Mouse (Mus musculus) 416B (cell line): Measurements from ENCODE around the gene Cbx1.
"Not testable (repeated sequence)": the region's sequence is repeated elsewhere in the genome, so short reads cannot be mapped to it uniquely, and the experiment has no call there.

Experiments used
- DNase-seq: peaks from one replicate; pipeline ENCODE4 v3.0.0; 2011; ENCODE audit warnings: low read depth

Cbx1 gene

DNA sequence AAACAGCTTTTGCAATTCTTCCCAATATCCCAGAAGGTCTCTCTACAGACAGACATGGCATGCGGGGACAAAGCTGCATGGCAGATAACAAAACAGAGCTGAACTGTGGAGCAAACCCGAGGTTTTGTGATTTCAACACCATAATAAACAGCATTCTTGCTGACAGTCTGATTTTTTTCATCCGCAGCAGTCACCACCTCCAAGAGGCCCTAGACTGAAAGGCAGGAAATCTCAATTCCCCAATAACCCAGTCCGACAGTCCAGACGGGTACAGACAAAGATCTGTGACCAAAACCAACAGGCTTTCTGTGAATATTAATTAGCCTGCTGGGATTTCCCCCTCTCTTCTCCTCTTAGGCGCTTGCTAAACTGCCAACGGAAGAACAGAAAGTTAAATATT is 13.3 kb upstream of the Cbx1 start:
- DNase-seq, result no peak

DNA sequence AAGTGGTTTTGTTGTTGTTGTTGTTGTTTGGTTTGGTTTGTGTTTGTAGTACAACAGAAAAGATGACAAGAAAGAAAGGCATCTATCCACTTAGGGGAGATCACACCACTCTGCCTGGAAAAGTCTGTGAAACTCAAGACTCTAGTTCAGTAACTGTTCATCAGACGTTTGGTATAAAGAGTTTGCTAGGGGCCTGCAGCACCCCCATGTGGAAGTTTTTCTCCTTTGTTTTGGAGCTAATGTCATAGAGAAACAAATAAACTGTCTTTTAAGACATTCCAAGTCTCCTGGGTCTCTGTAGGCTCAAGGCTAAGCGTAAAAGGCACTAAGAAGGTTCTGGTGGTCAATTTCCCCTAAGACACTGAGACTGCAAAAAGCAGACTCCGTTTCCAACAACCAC is 12.9 kb upstream of the Cbx1 start:
- DNase-seq, result peak; percentile 45

DNA sequence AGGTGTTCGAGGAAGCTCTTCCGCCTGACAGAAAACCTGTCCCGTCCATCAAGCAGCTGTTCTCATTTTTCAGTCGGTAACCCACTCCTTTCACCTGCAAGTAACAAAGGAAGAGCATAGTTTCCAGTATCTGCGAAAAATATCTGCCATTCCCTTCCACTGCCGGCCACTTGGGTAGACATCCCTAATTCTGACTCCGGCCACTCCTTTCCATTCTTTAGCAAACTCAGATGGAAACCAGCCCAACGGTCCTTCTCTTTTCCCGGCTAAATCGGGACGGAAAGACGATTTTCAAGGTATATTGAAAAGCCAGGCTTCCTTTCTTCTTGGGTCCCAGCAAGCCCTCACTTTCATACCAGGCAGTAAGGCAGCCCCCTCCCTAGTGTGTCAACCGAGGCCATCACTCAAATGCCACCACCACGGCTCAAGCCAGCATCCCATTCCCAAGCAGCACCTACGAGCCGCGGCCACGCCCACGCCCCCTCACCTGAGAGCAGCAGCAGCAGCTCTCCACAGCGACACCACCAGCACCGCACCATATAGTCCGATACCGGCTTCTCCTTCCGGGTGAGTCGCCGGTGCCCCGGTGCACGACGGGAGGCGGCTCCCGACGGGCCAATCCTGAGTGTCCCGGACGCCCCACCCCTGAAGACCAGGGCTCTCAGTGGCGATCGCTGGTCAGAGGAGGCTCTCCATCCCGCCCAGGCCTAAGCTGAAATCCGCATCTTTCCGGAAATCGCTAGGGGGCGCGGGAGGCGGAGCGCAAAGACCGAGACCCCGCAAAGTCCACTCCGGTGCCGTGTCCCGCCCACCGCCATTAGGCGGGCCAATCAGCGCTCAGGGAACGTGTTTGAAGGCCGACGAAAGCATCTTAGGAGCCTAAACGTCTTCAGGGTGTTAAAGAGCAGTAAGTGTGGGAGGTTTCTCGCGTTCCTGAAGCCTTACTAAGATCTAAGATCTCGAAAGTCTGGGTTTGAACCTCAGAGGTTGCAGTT is 11.7 kb upstream of the Cbx1 start, which contains the start of gene Snx11:
Snx11 (minus strand) TSS at position 592 of the 995 bp plus-strand sequence.
- peak; percentile 99 for DNase-seq

GRCm38 (mm10) chr11:96778061-96778627 is 10.8 kb upstream of the Cbx1 start:
- not testable (repeated sequence) for DNase-seq

GRCm38 (mm10) chr11:96780306-96780705 is 8.6 kb upstream of the Cbx1 start:
- no peak for DNase-seq

GRCm38 (mm10) chr11:96781425-96781824 is 7.5 kb upstream of the Cbx1 start:
- DNase-seq, result peak; percentile 64

GRCm38 (mm10) chr11:96784847-96785246 is 4.1 kb upstream of the Cbx1 start:
- DNase-seq, result peak; percentile 81

- DNase-seq, result no peak
Observed at GRCm38 (mm10) chr11:96786731-96787450, 2.0 kb upstream of the Cbx1 start.

- peak; percentile 61 for DNase-seq
Observed at GRCm38 (mm10) chr11:96789990-96790389, 1.1 kb downstream of the Cbx1 start.

GRCm38 (mm10) chr11:96790681-96791080 is 1.8 kb downstream of the Cbx1 start:
- no peak for DNase-seq

DNA sequence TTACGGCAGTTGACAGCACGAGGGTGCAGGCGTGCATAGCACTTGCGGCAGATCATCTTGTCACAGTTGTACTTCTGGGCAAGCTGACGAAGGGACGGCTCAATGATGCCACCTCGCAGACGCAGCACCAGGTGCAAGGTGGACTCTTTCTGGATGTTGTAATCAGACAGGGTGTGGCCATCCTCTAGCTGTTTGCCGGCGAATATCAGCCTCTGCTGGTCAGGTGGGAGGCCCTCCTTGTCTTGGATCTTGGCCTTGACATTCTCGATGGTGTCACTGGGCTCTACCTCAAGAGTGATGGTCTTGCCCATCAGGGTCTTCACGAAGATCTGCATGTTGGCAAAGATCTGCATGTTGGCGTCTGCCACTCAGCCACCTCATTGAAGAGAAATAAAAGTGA is 6.6 kb downstream of the Cbx1 start:
- DNase-seq, result no peak

DNA sequence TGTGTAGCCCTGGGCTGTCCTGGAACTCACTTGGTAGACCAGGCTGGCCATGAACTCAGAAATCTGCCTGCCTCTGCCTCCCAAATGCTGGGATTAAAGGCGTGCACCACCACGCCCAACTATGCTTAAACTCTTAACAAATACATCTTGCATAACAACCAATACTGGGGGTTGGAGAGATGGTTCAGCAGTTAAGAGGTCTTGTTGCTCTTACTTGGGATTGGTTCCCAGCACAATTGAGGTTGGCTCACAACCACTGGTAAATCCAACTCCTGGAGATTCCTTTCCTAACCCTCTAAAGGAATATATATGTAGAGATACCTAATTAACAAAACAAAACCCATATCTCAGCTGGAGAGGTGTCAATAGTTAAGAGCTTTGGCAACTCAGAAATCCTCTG is 7.2 kb downstream of the Cbx1 start:
- DNase-seq, result no peak

DNA sequence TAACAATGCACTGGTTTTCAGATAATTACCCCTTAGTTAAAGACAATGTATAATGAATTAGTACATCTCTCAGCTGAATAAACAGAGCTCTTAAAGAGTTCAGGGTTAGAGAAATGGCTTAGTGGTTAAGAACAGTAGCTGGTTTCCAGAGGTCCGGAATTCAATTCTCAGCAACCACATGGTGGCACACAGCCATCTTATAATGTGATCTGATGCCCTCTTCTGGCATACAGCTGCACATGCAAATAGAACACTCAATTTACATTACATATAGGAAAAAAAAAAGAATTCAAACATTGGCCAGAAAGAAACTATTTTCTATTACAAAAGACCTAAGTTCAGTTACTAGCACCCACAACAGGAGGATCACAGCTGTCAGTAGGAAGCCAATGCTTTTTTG is 7.7 kb downstream of the Cbx1 start:
- DNase-seq, result peak; percentile 78

GRCm38 (mm10) chr11:96799511-96799910 is 10.6 kb downstream of the Cbx1 start:
- no peak for DNase-seq

DNA sequence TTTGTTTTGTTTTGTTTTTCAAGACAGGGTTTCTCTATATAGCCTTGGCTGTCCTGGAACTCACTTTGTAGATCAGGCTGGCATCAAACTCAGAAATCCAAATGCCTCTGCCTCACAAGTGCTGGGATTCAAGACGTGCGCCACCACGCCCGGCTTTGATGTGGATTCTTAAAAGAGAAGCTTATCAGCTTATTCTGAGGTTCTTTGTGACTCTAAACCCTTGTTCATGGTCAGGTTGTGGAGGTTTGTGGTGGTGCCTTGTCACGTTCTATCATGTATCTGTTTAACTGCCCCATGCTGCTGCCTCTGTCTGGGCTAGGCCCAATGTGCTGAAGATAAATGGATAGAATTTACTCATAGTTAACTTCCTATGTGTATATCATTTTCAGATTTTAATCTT is 16.7 kb downstream of the Cbx1 start:
- no peak for DNase-seq

DNA sequence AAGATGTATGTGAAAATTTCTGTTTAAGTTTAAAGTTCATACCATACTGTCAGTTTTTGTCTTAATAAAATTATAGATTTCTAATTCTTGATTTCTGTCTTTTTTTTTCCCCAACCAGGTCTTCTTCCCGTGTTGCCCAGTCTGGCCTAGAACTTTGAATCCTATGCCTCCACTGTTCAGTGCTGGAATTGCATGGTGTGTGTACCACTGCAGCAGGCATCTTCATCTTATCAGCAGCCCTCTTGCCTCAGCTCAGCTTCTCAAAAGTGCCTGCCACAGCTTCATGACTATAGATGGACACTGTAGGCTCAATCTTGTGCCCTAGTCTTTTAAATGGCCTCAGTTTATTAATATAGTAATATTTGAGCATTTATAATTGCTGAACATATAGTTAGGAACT is 19.1 kb downstream of the Cbx1 start:
- peak; percentile 29 for DNase-seq

DNA sequence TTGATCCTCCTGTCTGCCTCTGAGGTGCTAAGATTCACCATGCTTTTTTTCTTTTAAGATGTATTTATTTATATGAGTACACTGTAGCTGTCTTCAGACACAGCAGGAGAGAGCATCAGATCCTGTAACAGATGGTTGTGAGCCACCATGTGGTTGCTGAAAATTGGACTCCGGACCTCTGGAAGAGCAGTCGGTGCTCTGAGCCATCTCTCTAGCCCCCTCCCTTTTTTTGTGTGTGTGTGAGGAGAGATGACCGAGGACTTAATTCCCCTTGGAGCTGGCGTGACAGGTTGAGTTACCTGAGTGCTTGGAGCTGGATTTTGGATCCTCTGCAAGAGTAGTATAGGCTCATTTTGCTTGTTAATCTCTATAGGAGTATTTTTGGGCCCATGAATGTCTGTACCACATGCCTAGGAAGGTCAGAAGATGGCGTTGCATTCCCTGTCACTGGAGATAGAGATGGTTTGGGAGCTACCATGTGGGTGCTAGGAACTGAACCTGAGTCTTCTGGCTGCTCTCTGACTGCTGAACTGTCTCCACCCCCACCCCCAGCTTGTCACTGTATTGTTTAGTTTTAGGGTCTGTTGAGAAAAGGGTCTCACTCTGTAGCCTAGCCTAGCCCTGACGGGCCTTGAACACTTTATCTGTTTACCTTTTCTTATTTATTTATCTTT is 20.8 kb downstream of the Cbx1 start:
- DNase-seq, result no peak

- DNase-seq, result not testable (repeated sequence)
Observed at GRCm38 (mm10) chr11:96811188-96811587, 22.3 kb downstream of the Cbx1 start.

DNA sequence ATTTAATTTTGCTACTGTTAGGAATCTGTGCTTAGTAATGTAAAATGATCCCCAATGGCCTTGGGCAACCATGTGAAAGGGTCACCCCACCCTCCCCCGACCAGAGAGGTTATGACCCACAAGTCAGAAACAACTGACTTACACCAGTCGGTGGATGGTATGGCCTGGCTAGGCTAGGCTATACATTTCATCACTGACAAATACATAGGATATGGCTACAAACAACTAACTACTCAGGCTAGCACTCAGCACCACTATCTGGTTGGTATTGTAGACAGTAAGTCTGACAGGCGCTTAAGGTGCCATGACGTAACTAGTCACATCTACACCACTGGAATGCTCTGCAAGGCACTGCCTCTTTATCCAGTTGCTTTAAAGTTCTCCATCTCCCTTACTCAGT is 24.5 kb downstream of the Cbx1 start:
- no peak for DNase-seq

DNA sequence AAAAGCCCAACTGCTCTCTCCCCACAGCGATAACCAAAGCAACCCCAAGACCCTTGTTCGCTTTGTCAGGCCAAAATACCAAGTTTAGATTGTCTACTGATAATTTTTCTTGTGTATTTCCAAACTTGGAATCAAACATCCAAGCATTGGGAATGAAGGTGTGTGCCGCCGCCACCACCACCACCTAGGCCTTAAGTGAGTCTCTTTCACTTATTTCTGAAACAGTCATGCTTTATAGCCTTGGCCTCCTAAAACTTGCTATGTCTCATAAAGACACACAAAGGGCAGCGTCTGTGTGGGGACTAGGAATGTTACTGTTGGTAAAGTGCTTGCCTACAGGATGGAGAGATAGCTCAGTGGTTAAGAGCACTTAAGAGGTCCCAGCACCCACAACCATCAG is 25.0 kb downstream of the Cbx1 start:
- no peak for DNase-seq

DNA sequence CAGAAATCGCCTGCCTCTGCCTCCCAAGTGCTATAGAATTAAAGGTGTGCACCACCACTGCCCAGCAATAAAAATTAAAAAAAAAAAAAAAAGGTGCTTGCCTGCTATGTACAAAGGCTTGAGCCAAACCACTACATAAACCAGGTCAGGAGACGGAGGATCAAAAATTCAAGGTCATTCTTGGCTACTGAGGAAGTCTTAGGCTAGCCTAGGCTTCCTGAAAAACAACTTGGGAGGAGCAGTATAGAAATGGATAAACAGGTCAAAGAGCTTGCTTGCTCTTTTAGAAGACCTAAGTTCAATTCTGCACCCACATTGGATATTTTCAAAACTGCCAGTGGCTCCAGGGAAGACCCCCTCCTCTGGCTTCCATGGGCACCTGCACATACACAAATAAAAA is 25.5 kb downstream of the Cbx1 start:
- peak; percentile 64 for DNase-seq

DNA sequence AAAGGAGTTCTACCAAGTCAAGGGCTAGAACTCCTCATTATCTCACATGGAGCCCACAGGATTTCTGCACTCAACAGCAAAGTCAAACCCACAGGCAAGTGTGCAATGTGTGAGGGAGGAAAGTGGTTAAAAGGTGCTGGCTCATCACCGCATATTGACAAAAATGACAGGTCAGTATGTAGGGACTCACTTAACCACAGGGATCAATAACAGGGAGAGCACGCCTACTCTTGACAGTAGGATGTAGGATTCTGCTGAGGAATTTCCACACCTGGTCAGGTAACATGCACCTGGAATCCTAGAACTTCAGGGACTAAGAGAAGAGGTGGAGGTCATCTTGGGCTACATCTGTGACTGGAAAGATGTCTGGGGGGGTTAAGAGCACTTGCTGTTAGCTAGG is 27.0 kb downstream of the Cbx1 start:
- DNase-seq, result no peak
